Mouse (Mus musculus) kidney, embryonic 16.5 days (tissue): ENCODE data around the gene Ppm1b. TPM values are rescaled to one million over a fixed set of nuclear protein-coding genes. Genes with fewer than 3 reads are reported as not detected.

Experiments
- ATAC-seq: fragments of 200-750 bp; cut with Nextera tagmentation; 2 replicates; pipeline ENCODE4 v1.8.0; 2017; ENCODE audit warnings: moderate TSS enrichment; ENCODE audit not compliant: low FRiP score, low TSS enrichment
- H3K27ac ChIP-seq: fragments of 300-500 bp; sonication (generic); 2 replicates; pipeline ENCODE4 v1.5.1; 2014; ENCODE audit warnings: low read length
- H3K27me3 ChIP-seq: fragments of 300-500 bp; sonication (generic); 2 replicates; pipeline ENCODE4 v1.6.1; 2014; ENCODE audit warnings: low read length, control low read depth, mixed read lengths; ENCODE audit not compliant: insufficient read depth
- H3K36me3 ChIP-seq: fragments of 300-500 bp; sonication (generic); 2 replicates; pipeline ENCODE4 v1.6.1; 2014; ENCODE audit warnings: low read length, control low read depth, mixed read lengths; ENCODE audit not compliant: insufficient read depth
- H3K4me1 ChIP-seq: fragments of 300-500 bp; sonication (generic); 2 replicates; pipeline ENCODE4 v1.6.1; 2014; ENCODE audit warnings: low read length, control low read depth, mixed read lengths; ENCODE audit not compliant: insufficient read depth
- H3K4me2 ChIP-seq: fragments of 300-500 bp; sonication (generic); replicated peaks from 2 replicates; pipeline ENCODE4 v1.6.1; 2014; ENCODE audit warnings: low read depth, low read length
- H3K4me3 ChIP-seq: fragments of 300-500 bp; sonication (generic); 2 replicates; pipeline ENCODE4 v1.5.1; 2014; ENCODE audit warnings: mild to moderate bottlenecking, low read length
- H3K9ac ChIP-seq: fragments of 300-500 bp; sonication (generic); replicated peaks from 2 replicates; pipeline ENCODE4 v1.6.1; 2014; ENCODE audit warnings: low read length
- H3K9me3 ChIP-seq: fragments of 300-500 bp; sonication (generic); 2 replicates; pipeline ENCODE4 v1.6.1; 2016; ENCODE audit warnings: low read length, control low read depth
- WGBS: fragments of 180-500 bp; shearing (Covaris S2); extraction: QIAGEN DNeasy Blood & Tissue Kit; methylation state at CpG from one replicate; pipeline ENCODE4 v1.1.7; 2014; 5-methylcytosine and 5-hydroxymethylcytosine counted together
- polyA plus RNA-seq: library from polyadenylated mRNA; unstranded; fragments of >200 nt; fragmentation: Nextera tagmentation; extraction: Ambion mirVana; gene quantifications from 2 replicates; pipeline ENCODE4 v1.2.1, GENCODE M21; 2015

Ppm1b gene
- polyA plus RNA-seq, 1 experiment from 2014 or later, result 73.7 TPM

DNA sequence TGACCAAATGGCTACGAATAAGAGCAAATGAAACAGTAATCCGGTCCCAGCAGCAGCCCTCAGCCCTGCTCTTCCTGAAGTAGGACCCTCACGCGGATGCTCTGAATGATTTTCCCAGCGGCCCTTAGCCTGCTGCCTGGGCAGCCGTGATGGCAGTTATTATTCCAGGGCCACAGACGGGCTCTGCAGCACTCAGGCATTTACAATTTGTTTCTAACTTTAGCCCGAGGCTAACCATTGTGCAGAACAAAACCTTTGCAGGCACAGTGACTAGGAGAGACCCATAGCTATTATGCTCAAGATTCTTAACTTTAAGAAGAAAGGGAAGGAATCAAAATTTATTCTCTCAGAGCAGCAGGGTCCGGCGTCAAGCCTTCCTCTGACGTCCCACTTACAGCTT lies 115.8 kb downstream of the Ppm1b start:
- Histone ChIP-seq H3K9me3 (no peaks in the 10 kb centered on the region), H3K36me3 (peaks cover 43% of the 10 kb centered on the region), H3K27ac (peak overlapping the region; percentile 15; the same call in 1 of the 2 replicates), H3K4me3 (no peak overlapping the region), H3K9ac (0 out of 2 replicates have a peak overlapping the region, but pooled peaks have one; percentile 25), H3K4me2 (no peak overlapping the region), H3K4me1 (peaks cover 5% of the 10 kb centered on the region; the same call in 1 of the 2 replicates), H3K27me3 (no peaks in the 10 kb centered on the region)
- 56% methylated on average over 11 of the region's 11 CpGs for WGBS
- ATAC-seq, result no peak

DNA sequence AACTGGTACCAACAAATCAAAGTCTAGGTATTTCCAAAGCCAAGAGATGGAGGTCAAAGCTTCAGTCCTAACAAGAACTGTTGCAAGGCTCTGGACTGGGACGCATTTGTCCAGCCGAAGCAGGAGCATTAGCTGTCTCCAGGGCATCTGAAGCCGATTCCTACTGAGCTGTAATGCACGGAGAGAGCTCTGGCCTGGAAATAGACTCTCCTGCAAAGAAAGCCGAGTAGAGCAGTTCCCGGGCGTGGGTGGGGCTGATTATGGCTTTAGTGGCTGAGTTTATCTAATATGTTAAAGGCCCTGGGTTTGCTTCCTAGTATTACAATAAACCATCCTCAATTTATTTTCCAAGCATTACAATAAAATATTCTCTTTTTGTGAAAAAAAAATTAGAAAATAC lies 116.7 kb downstream of the Ppm1b start:
- no peaks in the 10 kb centered on the region for H3K9me3 ChIP-seq
- 67% methylated on average over 7 of the region's 7 CpGs for WGBS
- ATAC-seq, result no peak
- H3K36me3 ChIP-seq, result peaks cover 46% of the 10 kb centered on the region
- no peak overlapping the region for H3K27ac ChIP-seq
- H3K4me2 ChIP-seq, result no peak overlapping the region
- H3K9ac ChIP-seq, result no peak overlapping the region
- no peak overlapping the region for H3K4me3 ChIP-seq
- H3K4me1 ChIP-seq, result peaks cover 5% of the 10 kb centered on the region; the same call in 1 of the 2 replicates
- H3K27me3 ChIP-seq, result no peaks in the 10 kb centered on the region

Other genes starting within 250 kb of the Ppm1b start
- 54.8 and 57.7 TPM in 2 replicates for gene Lrpprc, start 166.0 kb upstream of the Ppm1b start, polyA plus RNA-seq
- gene Slc3a1, start 71.6 kb downstream of the Ppm1b start, polyA plus RNA-seq, result 31.8 and 42.0 TPM in 2 replicates
- 33.0 and 36.5 TPM in 2 replicates for gene Prepl, start 133.5 kb downstream of the Ppm1b start, polyA plus RNA-seq
- gene Camkmt, start 133.8 kb downstream of the Ppm1b start, polyA plus RNA-seq, result 14.9 and 15.2 TPM in 2 replicates